Mouse (Mus musculus) lung, embryonic 14.5 days (tissue): ENCODE measurements at regions not wholly inside any gene's neighbourhood (a gene's known extent, or its start where the extent isn't known, plus 50 kb on each side); places are given as distances from the start of the nearest gene placed in this dataset.

Experiments
- ATAC-seq: fragments of 200-750 bp; cut with Nextera tagmentation; 2 replicates; pipeline ENCODE4 v1.8.0; 2017; ENCODE audit warnings: mild to moderate bottlenecking, moderate TSS enrichment, moderate library complexity; ENCODE audit not compliant: insufficient read depth
- DNase-seq: peaks from one replicate; pipeline ENCODE4 v3.0.0-alpha.2; 2015
- H3K27ac ChIP-seq: fragments of 300-500 bp; sonication (generic); 2 replicates; pipeline ENCODE4 v1.5.1; 2014; ENCODE audit warnings: low read depth, mild to moderate bottlenecking, moderate library complexity
- H3K27me3 ChIP-seq: fragments of 300-500 bp; sonication (generic); 2 replicates; pipeline ENCODE4 v1.6.1; 2014; ENCODE audit warnings: low read length, control low read depth; ENCODE audit not compliant: insufficient read depth
- H3K36me3 ChIP-seq: fragments of 300-500 bp; sonication (generic); 2 replicates; pipeline ENCODE4 v1.6.1; 2014; ENCODE audit warnings: control low read depth; ENCODE audit not compliant: insufficient read depth
- H3K4me1 ChIP-seq: fragments of 300-500 bp; sonication (generic); 2 replicates; pipeline ENCODE4 v1.6.1; 2014; ENCODE audit warnings: antibody characterized with exemption, control low read depth; ENCODE audit not compliant: insufficient read depth
- H3K4me2 ChIP-seq: fragments of 300-500 bp; sonication (generic); 2 replicates; pipeline ENCODE4 v1.6.1; 2014; ENCODE audit warnings: mild to moderate bottlenecking
- H3K4me3 ChIP-seq: fragments of 300-500 bp; sonication (generic); 2 replicates; pipeline ENCODE4 v1.5.1; 2014; ENCODE audit warnings: low read depth, low read length
- H3K9ac ChIP-seq: fragments of 300-500 bp; sonication (generic); 2 replicates; pipeline ENCODE4 v1.6.1; 2014
- H3K9me3 ChIP-seq: fragments of 300-500 bp; sonication (generic); 2 replicates; pipeline ENCODE4 v1.6.1; 2016; ENCODE audit warnings: low read depth, low read length, control low read depth
- CTCF ChIP-seq: IDR thresholded peaks from 2 replicates; pipeline ENCODE4 v1.5.1; 2016; ENCODE audit warnings: antibody characterized with exemption, low read depth
- WGBS: fragments of 180-500 bp; shearing (Covaris S2); extraction: QIAGEN DNeasy Blood & Tissue Kit; methylation state at CpG from one replicate; pipeline ENCODE4 v1.1.7; 2014; 5-methylcytosine and 5-hydroxymethylcytosine counted together

- Histone ChIP-seq H3K4me1 (no peaks in the 10 kb centered on the region), H3K9ac (no peak overlapping the region), H3K27me3 (no peaks in the 10 kb centered on the region), H3K4me3 (no peak overlapping the region), H3K4me2 (no peak overlapping the region), H3K27ac (no peak overlapping the region), H3K9me3 (no peaks in the 10 kb centered on the region), H3K36me3 (no peaks in the 10 kb centered on the region)
- WGBS, result 74% methylated on average over 6 of the region's 6 CpGs
- no peak for TF ChIP-seq CTCF
- DNase-seq (peak; percentile 23), ATAC-seq (no peak)
Measured at GRCm38 (mm10) chr17:67569865-67570264, 62.7 kb downstream of the Lrrc30 start.

GRCm38 (mm10) chr17:67566216-67566615 is 66.3 kb downstream of the Lrrc30 start:
- TF ChIP-seq CTCF, result no peak
- ATAC-seq (no peak), DNase-seq (peak; percentile 54)
- H3K9ac ChIP-seq, result no peak overlapping the region
- H3K27ac ChIP-seq, result peak overlapping the region; percentile 54; the same call in 1 of the 2 replicates
- H3K4me1 ChIP-seq, result no peaks in the 10 kb centered on the region
- no peaks in the 10 kb centered on the region for H3K27me3 ChIP-seq
- no peaks in the 10 kb centered on the region for H3K36me3 ChIP-seq
- WGBS, result 66% methylated on average over 11 of the region's 11 CpGs
- no peak overlapping the region for H3K4me3 ChIP-seq
- no peaks in the 10 kb centered on the region for H3K9me3 ChIP-seq
- H3K4me2 ChIP-seq, result no peak overlapping the region

DNA sequence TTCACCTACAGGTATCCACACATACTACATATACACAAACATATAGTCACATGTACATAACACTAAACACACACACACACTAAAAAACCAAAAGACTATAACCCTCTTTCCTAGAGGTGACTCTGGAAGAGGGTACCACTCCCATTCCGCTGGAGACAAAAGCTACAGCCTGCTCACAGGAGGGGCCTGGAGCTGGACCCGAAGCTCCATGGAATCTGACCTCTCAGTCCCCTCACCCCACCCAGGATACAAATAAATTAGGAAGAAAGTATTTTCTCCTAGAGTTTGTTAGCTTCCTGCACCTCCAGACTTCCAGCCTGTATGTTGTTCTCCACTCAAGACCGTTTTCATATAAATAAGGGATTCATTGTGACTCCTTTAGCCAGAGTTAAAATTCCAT is 66.8 kb downstream of the Lrrc30 start:
- no peak for ATAC-seq
- Histone ChIP-seq H3K4me3 (no peak overlapping the region), H3K4me2 (no peak overlapping the region), H3K36me3 (no peaks in the 10 kb centered on the region), H3K27ac (peak overlapping the region; percentile 54; the same call in 1 of the 2 replicates), H3K27me3 (no peaks in the 10 kb centered on the region), H3K4me1 (no peaks in the 10 kb centered on the region), H3K9ac (no peak overlapping the region), H3K9me3 (no peaks in the 10 kb centered on the region)
- WGBS, result 42% methylated on average over 3 of the region's 3 CpGs
- TF ChIP-seq CTCF, result no peak
- no peak for DNase-seq

GRCm38 (mm10) chr17:67564845-67565244 is 67.7 kb downstream of the Lrrc30 start:
- no peak overlapping the region for H3K9ac ChIP-seq
- WGBS, result 32% methylated on average over 3 of the region's 3 CpGs
- no peaks in the 10 kb centered on the region for H3K4me1 ChIP-seq

GRCm38 (mm10) chr17:67563036-67563435 is 69.5 kb downstream of the Lrrc30 start:
- Histone ChIP-seq H3K36me3 (no peaks in the 10 kb centered on the region), H3K27ac (no peak overlapping the region), H3K9ac (no peak overlapping the region), H3K4me3 (no peak overlapping the region), H3K4me1 (no peaks in the 10 kb centered on the region), H3K9me3 (no peaks in the 10 kb centered on the region), H3K4me2 (no peak overlapping the region), H3K27me3 (no peaks in the 10 kb centered on the region)
- ATAC-seq (no peak), DNase-seq (no peak)
- 74% methylated on average over 7 of the region's 7 CpGs for WGBS
- TF ChIP-seq CTCF, result no peak

More at GRCm38 (mm10) chr17:67564845-67565244, 67.7 kb downstream of the Lrrc30 start:
- Histone ChIP-seq H3K4me2 (no peak overlapping the region), H3K9me3 (no peaks in the 10 kb centered on the region), H3K27me3 (no peaks in the 10 kb centered on the region), H3K36me3 (no peaks in the 10 kb centered on the region), H3K27ac (no peak overlapping the region), H3K4me3 (no peak overlapping the region)
- peak; percentile 49; the same call in 1 of the 2 replicates for ATAC-seq
- DNase-seq, result peak; percentile 55
- no peak for TF ChIP-seq CTCF

DNA sequence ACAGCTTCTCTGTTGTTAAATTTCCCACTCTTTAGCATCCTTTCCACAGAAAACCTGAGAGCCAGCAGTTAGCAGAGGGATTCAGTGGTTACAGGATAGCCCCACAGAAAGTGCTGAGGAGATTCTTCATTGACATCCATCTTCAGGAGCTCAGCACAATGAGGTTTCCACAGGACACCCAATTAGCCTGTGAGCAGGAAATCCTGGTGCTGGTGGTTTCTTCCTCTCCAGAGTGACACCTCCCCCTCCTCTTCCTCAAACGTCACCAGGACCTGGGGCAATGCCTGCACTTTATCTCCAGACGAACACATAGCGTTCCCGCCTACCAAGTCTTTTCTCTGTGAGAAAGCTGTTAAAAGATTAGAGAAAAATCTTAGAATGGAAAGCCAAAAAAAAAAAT is 70.7 kb downstream of the Lrrc30 start:
- 37% methylated on average over 4 of the region's 4 CpGs for WGBS
- no peaks in the 10 kb centered on the region for H3K36me3 ChIP-seq
- H3K27me3 ChIP-seq, result no peaks in the 10 kb centered on the region
- H3K9me3 ChIP-seq, result no peaks in the 10 kb centered on the region
- ATAC-seq (no peak), DNase-seq (peak; percentile 50)
- TF ChIP-seq CTCF, result no peak
- no peak overlapping the region for H3K4me2 ChIP-seq
- H3K9ac ChIP-seq, result no peak overlapping the region
- no peak overlapping the region for H3K4me3 ChIP-seq
- 0 out of 2 replicates have a peak overlapping the region, but pooled peaks have one; percentile 9 for H3K27ac ChIP-seq
- no peaks in the 10 kb centered on the region for H3K4me1 ChIP-seq

DNA sequence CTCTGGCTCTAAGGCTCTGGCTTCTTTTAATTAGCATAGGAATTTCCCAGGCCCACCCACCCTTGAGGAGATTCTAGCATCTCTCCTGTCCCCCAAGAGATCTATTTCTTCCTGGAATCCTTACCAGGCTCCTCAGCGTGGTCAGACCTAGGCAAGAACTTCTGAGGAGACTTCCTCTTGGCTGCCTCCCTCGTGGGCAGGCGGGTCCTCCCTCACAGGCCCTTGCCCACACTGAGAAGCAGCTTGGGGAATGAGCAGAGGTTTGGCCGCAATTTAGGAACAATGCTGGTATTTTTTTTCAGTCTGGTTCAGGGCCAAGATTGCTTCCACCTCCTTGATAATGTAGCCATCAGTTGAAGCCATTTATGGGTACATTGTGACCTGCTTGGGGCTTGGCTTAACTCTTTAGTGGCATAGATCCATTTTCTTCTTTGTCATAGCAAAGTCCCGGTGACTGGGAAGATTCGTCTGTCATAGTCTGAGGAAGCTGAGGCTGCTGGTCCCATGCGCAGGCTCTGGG is 75.1 kb downstream of the Lrrc30 start:
- Histone ChIP-seq H3K4me2 (no peak overlapping the region), H3K4me3 (no peak overlapping the region), H3K9ac (no peak overlapping the region), H3K27ac (no peak overlapping the region), H3K4me1 (no peaks in the 10 kb centered on the region), H3K27me3 (no peaks in the 10 kb centered on the region), H3K36me3 (no peaks in the 10 kb centered on the region), H3K9me3 (no peaks in the 10 kb centered on the region)
- DNase-seq (no peak), ATAC-seq (no peak)
- TF ChIP-seq CTCF, result no peak
- WGBS, result 54% methylated on average over 7 of the region's 7 CpGs
